Mouse (Mus musculus) right cerebral cortex, postnatal 25 days (tissue): Measurements from ENCODE around the gene Shc2.

Experiments used
- DNase-seq: peaks from one replicate; pipeline ENCODE4 v3.0.0; 2022

The Shc2 gene

GRCm38 (mm10) chr10:79668076-79668475, 30.4 kb upstream of the Shc2 start:
- no peak for DNase-seq

DNA sequence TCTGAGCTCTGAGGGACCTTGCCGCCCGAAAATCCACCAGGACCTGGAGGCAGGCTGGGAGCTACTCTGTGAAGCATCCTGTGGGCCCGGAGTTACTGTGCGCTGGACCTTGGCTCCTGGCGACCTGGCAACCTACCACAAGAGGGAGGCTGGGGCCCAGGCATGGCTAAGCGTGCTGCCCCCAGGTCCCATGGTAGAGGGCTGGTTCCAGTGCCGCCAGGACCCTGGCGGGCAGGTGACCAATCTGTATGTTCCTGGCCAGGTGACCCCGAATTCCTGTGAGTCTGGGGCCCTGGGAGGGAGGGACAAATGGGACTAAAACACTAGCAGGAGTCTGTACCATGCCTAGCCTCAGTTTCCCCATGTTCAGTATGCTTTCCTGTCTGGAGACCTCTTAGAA, 28.8 kb upstream of the Shc2 start:
- DNase-seq, result no peak

DNA sequence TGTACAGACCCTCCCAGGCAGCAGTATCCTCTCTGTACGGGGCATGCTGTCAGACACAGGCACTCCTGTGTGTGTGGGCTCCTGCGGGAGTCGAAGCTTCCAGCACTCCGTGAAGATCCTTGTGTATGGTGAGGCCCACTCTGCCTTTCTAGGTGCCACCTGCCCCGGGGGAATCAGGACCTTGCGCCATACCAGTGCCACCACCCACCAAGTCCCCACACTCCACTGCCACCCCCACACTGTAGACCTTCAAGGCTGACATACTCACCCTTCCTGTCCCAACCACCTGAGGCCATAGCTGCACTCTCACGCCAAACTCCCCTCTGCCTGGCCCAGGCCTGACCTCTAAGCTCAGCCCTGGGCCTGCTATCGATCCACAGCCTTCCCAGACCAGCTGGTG, 27.3 kb upstream of the Shc2 start:
- DNase-seq, result no peak

DNA sequence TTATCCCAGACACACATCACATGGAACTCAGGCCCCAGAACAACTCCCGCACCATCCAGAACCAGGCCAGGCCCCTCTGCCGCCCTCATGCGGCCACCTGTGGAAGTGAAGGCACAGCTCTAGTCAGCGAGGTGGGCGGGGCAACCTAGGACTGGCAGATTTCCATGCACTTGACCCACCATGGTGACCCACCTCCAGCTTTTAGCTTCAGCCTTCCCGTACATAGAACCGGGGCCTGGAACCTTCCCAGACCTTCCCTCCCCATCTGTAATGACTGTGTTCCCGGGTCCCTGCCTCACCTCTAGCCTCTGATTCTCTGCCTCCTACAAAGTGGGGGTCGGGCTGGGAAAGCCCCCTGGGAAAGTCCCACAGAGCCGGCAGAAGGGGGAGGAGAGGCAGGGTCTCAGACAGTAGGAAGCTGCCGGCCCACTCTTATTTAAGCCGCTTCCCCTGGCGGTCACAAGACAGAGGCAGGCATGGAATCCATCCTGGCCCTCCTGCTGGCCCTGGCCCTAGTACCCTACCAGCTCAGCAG, 26.5 kb upstream of the Shc2 start, which contains the start of gene Madcam1:
TSS of gene Madcam1 (plus strand) at position 429 of the 535 bp plus-strand sequence.
- peak; percentile 50 for DNase-seq

DNA sequence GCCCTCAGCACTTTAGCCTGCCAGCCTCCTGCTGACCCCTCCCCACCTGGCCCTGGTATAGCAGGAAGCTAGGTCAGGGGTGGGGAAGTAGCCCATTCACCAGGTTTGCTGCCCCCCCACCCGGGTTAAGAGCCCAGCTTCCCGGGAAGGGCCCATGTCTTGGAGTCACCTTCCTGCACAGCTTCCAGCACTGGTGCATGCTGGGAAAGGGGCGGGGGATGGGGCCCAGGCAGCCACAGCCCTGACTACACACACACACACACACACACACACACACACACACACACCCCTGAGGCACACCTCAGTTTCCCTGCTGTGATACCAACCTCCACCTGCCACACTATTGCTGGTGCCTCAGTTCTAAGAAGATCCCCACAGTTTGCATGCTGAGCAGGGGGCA, 24.1 kb upstream of the Shc2 start:
- DNase-seq, result no peak

DNA sequence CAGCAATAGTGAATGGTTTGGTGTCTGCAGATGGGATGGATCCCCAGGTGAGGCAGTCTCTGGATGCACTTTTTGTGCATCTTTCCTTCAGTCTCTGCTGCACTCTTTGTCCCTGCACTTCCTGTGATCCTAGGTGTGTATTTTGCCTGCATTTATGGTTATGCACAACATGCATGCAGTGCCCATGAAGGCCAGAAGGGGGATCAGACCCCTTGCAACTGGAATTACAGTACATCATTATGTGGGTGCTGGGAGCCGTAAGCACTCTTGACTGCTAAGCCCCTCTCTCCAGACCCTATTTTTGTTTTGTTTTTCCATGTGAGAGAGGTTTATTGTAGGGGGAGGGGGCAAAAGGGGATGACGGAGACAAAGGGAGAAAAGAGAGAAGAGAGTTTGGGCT, 22.6 kb upstream of the Shc2 start:
- no peak for DNase-seq

- DNase-seq, result no peak
These were observed 21.1 kb upstream of the Shc2 start for GRCm38 (mm10) chr10:79658829-79659228.

DNA sequence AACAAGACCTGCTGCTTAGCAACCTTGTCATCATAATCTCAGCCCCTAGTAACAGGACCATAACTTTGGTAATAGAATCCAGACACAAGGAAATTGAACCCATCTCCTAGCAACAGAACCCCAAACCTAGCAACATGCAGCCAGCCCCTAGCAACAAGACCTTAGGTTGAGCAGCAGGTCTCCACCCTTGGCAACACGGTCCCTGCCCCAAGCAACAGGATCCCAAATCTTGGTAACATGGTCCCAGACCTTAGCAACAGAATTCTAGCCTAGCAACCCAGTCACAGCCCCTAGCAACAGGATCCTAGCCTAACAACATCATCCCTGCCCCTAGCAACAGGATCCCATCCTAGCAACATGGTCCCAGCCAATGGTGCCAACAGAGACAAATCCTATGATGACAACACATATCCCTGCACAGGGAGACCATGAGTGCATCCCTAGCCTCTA, 17.3 kb upstream of the Shc2 start:
- peak; percentile 38 for DNase-seq

GRCm38 (mm10) chr10:79652789-79653188, 15.1 kb upstream of the Shc2 start:
- no peak for DNase-seq

- peak; percentile 71 for DNase-seq
These were observed 11.5 kb upstream of the Shc2 start for GRCm38 (mm10) chr10:79649070-79649751.

DNA sequence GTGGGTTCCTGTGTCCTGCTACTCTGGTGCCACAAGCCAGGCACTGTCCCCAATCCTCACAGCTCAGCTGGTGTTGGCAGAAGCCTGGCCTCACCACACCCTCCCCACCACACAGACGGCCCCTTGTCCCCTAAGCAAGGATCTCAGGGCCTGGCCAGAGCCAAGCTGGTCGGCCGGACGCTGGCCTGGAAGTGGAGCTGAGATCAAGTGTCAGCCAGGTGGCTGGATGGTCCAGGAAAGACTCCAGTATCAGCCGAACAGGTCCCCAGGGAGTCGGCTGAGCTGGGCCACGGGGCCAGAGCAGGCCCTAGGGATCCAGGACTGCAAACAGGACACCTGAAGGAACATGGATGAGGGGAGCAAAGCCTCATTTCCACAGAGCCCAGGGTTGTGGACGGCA, 8.0 kb upstream of the Shc2 start, which contains the start of gene Odf3l2:
TSS of gene Odf3l2 (minus strand) at position 28 of the 400 bp plus-strand sequence.
- no peak for DNase-seq

GRCm38 (mm10) chr10:79638486-79639204, 927 bp upstream of the Shc2 start:
- DNase-seq, result peak; percentile 65

- no peak for DNase-seq
These were observed 1.4 kb downstream of the Shc2 start for GRCm38 (mm10) chr10:79636287-79636686.

DNA sequence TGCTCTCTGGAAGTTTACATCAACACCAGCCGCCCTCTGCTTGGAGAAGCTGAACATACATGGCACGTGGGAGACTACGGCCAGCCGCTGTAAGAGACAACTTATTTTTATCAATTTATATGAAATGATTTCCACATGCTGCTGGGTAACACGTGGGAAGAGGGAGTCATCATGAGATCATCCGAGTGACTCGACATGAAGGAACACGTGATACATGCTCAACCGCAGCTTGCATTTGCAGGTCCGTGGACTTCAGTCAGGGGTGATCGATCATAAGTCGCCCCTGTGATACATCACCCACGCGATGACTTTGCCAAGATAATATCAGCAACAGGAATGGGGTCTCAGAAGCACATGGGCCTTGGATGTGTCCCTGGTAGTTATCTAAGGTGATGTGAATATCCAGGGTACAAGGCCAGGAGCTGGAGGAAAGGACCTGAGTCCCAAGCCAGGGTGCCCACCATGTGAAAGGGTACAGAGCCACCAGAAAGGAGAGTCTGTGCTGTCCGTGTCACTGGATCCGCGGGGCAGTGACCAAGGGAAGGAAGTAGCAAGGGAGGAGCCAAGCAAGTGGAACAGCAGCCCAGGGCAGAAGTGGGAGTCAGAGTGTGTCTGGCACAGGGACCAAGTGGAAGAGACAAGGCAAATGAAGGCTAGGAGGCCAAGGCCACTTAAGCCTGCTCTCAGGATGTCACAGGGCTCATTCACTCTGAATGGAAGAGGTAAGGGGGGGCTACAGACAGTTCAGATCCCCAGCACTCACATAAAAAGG, 4.5 kb downstream of the Shc2 start:
- DNase-seq, result no peak

DNA sequence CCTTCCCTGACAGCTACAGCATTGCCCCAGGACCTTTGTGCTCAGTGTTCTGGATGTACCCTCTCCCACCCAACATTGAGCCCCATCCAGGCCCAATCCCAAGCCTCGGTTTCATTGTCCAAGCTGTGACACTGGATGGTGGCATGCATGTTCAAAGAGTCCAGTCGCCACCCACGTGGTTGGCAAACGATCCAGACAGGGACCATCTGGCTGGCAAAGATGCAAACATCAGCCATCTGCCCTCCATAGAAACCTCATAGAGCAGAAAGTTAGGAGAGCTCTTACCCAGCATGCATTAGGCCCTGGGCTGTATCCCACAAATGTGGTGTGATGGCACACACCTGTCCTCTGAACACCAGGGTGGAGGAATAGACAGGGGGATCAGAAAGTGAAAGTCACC, 6.3 kb downstream of the Shc2 start:
- DNase-seq, result no peak

DNA sequence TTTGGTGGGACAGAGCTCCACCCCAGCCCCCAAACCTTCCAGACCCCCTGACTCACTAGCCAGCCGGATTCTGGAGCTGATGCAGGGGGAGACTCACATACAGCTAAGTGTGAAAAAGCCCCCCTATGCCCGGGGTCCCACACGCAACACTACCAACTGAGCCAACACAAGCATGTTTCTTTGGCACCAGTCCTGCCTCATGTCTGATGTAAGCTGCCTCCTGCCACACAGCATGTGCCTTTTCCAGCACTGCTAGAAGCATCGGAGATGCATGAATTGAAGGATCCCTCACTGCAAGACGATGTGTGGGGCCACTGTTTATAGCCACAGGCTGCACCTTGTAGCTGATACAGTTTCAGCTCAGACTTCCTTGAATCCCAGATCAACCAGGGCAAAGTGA, 9.3 kb downstream of the Shc2 start:
- no peak for DNase-seq

DNA sequence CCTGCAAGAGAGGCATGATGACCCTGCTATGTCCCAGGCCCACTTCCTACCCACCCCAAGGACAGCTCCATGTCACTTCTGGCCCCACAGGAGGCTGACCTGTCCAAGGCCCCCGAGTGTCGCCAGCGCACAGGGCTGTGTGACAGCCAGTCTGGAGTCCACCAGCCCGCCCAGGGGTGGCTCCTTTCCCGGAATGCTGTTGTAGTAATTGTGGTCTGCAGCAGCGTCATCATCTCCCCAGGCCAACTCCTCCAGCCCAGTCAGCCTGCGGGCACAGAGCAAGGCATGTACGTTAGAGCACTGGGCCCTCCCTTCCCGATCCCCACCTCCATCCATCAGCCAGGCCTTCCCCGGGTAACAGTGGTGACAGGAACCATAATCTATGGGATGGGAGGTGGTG, 11.6 kb downstream of the Shc2 start:
- no peak for DNase-seq

DNA sequence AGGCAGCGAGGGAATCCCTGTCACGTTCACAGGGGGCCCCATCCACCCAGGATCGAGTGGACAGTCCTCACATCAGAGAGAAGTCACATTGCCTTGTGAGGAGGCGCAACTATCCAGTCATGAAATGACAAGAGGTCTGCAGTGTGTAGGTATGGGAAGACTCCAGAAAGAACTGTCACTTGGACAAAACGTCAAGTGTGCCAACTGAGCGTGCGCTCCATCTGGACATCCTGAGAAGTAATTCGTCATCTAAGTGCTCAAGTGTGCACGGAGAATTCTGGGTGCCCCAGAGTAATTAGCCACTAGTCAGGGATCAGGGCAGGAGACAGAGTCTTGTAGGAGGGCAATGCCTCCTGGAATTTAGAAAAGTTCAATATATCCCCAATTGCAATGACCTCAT, 12.3 kb downstream of the Shc2 start:
- DNase-seq, result no peak

DNA sequence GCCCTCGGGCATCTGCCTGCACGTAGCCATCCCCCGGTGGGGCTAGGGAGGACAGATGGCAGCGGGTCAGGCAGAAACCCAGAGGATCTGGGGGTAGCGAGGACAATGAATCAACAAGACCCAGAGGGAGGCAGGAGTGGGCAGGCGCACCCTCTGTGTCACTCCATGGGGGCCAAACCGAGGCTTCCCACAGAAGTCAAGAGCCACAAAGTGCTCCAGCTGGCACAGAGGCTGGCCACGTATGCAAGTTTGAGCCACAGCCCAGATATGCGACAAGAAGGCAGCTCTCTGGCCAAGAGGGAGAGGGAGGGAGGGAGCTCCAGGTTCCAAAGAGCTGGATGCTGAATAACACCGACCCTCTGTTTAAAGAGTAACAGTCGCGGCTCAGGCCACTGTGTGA, 13.8 kb downstream of the Shc2 start:
- no peak for DNase-seq

- DNase-seq, result no peak
These were observed 21.3 kb downstream of the Shc2 start for GRCm38 (mm10) chr10:79616376-79616775.

DNA sequence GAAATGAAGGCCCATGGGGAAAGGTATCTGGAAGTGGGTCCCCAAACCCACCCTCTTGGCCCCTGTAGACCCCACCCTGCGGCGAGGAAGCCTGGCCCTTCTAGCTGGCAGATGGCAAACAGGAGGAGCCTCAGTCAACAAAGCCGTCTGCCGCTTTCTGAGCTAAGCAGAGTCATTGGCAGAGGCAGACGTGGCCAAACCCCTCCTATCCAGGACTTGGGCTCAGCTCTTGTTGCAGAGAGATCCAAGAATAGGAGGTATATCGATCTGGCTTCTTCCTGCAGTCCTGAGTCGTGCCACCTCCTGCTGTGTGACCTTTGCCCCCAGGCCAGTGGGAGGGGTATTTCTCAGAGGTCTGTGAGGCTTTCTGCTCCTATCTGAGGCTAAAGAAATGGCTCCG, 21.9 kb downstream of the Shc2 start:
- DNase-seq, result no peak

GRCm38 (mm10) chr10:79614305-79614643, 23.4 kb downstream of the Shc2 start:
- DNase-seq, result no peak

DNA sequence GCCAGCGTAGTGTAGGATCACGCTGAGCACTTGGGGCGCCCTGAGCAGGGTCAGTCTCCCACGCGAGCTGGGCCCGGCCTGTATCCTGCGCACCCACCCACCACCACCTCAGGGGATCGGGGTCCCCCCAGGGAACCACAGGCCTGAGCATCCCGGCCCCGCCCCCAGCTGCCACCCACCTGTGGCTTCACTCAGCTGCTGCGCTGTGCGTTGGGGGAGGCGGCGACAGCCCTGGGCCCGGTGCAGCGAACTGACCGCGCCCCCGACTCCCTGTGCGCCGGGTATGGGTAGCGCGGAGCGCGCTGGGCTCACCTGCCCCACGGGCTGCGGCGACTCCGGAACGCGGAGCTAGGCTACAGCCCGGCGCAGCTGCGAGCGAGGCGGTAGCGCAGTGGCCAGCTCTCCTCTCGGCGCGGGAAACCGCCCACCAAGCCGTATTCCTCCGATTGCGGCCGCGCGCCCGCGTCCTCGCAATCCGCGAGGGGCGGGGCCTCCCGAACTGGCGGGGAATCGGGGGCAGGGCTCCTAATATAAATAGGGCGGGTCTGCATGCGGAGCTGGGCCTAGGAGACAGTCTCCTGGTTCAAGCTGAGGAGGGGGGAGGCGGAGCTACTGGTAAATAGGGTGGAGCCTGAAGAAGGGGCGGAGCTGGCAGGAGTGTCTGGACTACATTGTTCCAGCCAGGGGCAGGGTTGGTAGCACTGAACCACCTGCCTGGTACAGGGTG, 24.0 kb downstream of the Shc2 start, which contains the start of gene C2cd4c:
TSS of gene C2cd4c (minus strand) at position 448 of the 727 bp plus-strand sequence.
- peak; percentile 84 for DNase-seq
